10 mouse cellular contexts compared by ENCODE assay signal in genomic region chr5:28460556-28461350, GRCm38 (mm10). TPM values are rescaled to one million over a fixed set of nuclear protein-coding genes. Genes with fewer than 3 reads are reported as not detected.
DNase-seq lines count a peak whose midpoint lies in the region; ATAC-seq and TF ChIP-seq lines count a peak whose summit lies in the region.
"Had no signal": no experiment of that assay in that cellular context is flagged by ENCODE, and none has a peak within 500 bp of the region (broad histone marks: within the 10 kb centered on the region; RNA-seq: fewer than 3 reads in every experiment).

No protein-coding gene starts in this region.

- TF ChIP-seq CTCF in lung, adult 2 months (IDR thresholded peaks at IDR 0.05; ENCODE audit: insufficient read depth, low read length) = no peak

- H3K9me3 ChIP-seq in embryonic facial prominence, embryonic 13.5 days = no peaks in the 10 kb centered on the region
- H3K9me3 ChIP-seq in limb, embryonic 13.5 days = no peaks in the 10 kb centered on the region
- no peaks in the 10 kb centered on the region for H3K9me3 ChIP-seq in stomach, embryonic 15.5 days
- H3K9me3 ChIP-seq: liver, embryonic 12.5 days had no signal

- peak overlapping the region; percentile 72; the same call in 1 of the 2 replicates for H3K4me2 ChIP-seq in embryonic facial prominence, embryonic 13.5 days
- peak overlapping the region; percentile 34; the same call in 1 of the 2 replicates for H3K4me2 ChIP-seq in limb, embryonic 13.5 days (replicated peaks)
- peak overlapping the region; percentile 84 for H3K4me2 ChIP-seq in stomach, embryonic 15.5 days
- H3K4me2 ChIP-seq: liver, embryonic 12.5 days had no signal

- H3K27ac ChIP-seq in embryonic facial prominence, embryonic 13.5 days = no peak overlapping the region
- no peak overlapping the region for H3K27ac ChIP-seq in limb, embryonic 13.5 days
- no peak overlapping the region for H3K27ac ChIP-seq in stomach, embryonic 15.5 days
- H3K27ac ChIP-seq: liver, embryonic 12.5 days had no signal

- peak; percentile 28 for DNase-seq in lung, adult 2 months
- no peak for DNase-seq in lung, postnatal 10 days
- DNase-seq in thymus, adult 18-20 months = no peak
- DNase-seq: heart, adult 18-20 months had no signal

- ATAC-seq in embryonic facial prominence, embryonic 13.5 days (ENCODE audit: insufficient number of reproducible peaks, insufficient read depth, low FRiP score, low TSS enrichment, low read depth) = no peak
- no peak for ATAC-seq in limb, embryonic 13.5 days (ENCODE audit: low FRiP score, low read depth)
- ATAC-seq in stomach, embryonic 15.5 days (ENCODE audit: insufficient read depth, low FRiP score, low read depth) = no peak
- no peak for ATAC-seq in megakaryocyte progenitor cell, adult 5-6 weeks (replicated peaks; ENCODE audit: poor library complexity)
- ATAC-seq: liver, embryonic 12.5 days had no signal

- WGBS in lung, adult 2 months = 3% methylated on average over 17 of the region's 17 CpGs
- under 1% methylated on average over 17 of the region's 17 CpGs for WGBS in embryonic facial prominence, embryonic 13.5 days
- under 1% methylated on average over 17 of the region's 17 CpGs for WGBS in limb, embryonic 13.5 days
- whole genome bisulfite sequencing in stomach, embryonic 15.5 days = 3% methylated on average over 17 of the region's 17 CpGs

- no peaks in the 10 kb centered on the region for H3K36me3 ChIP-seq in embryonic facial prominence, embryonic 13.5 days
- H3K36me3 ChIP-seq in limb, embryonic 13.5 days = no peaks in the 10 kb centered on the region
- H3K36me3 ChIP-seq in stomach, embryonic 15.5 days = no peaks in the 10 kb centered on the region
- H3K36me3 ChIP-seq: G1E; liver, embryonic 12.5 days had no signal

- no peak overlapping the region for H3K9ac ChIP-seq in embryonic facial prominence, embryonic 13.5 days
- H3K9ac ChIP-seq in limb, embryonic 13.5 days = 0 out of 2 replicates have a peak overlapping the region, but pooled peaks have one; percentile 4
- H3K9ac ChIP-seq in stomach, embryonic 15.5 days = no peak overlapping the region
- H3K9ac ChIP-seq: liver, embryonic 12.5 days had no signal

- H3K4me1 ChIP-seq in lung, adult 2 months (ENCODE audit: control insufficient read depth, insufficient read depth, low read length) = peaks cover 2% of the 10 kb centered on the region; the same call in 1 of the 2 replicates
- peaks cover 52% of the 10 kb centered on the region for H3K4me1 ChIP-seq in embryonic facial prominence, embryonic 13.5 days
- H3K4me1 ChIP-seq in limb, embryonic 13.5 days = peaks cover 53% of the 10 kb centered on the region
- peaks cover 14% of the 10 kb centered on the region; the same call in 1 of the 2 replicates for H3K4me1 ChIP-seq in stomach, embryonic 15.5 days

- H3K27me3 ChIP-seq in embryonic facial prominence, embryonic 13.5 days = peaks cover 98% of the 10 kb centered on the region
- peaks cover 99% of the 10 kb centered on the region for H3K27me3 ChIP-seq in limb, embryonic 13.5 days
- peaks cover 90% of the 10 kb centered on the region for H3K27me3 ChIP-seq in stomach, embryonic 15.5 days (replicated peaks)

- no peak overlapping the region for H3K4me3 ChIP-seq in lung, adult 2 months (replicated peaks; ENCODE audit: extremely low read depth, low read depth, low read length)
- no peak overlapping the region for H3K4me3 ChIP-seq in embryonic facial prominence, embryonic 13.5 days
- no peak overlapping the region for H3K4me3 ChIP-seq in limb, embryonic 13.5 days
- peak overlapping the region; percentile 1; the same call in 1 of the 2 replicates for H3K4me3 ChIP-seq in stomach, embryonic 15.5 days (replicated peaks)
- H3K4me3 ChIP-seq: liver, embryonic 12.5 days had no signal

- no peak for TF ChIP-seq POLR2A in lung, adult 2 months (IDR thresholded peaks at IDR 0.05; ENCODE audit: borderline replicate concordance, extremely low read depth, low read depth, low read length)

RNA-seq across cellular contexts. Expression of gene Shh, which starts 6.3 kb away (rescaled TPM):
- 7.7 and 11.9 TPM in 2 replicates for polyA plus RNA-seq in lung, adult 2 months (2012; rRNA removed)
- 1.0 TPM in 2 replicates for polyA plus RNA-seq in embryonic facial prominence, embryonic 13.5 days (2015; fragmentation: Nextera tagmentation; extraction: Ambion mirVana)
- polyA plus RNA-seq in limb, embryonic 13.5 days (2015; fragmentation: Nextera tagmentation; extraction: Ambion mirVana) = not detected in 2 replicates
- 7.4 and 7.9 TPM in 2 replicates for polyA plus RNA-seq in stomach, embryonic 15.5 days (2015; fragmentation: Nextera tagmentation; extraction: Ambion mirVana)
- total RNA-seq in megakaryocyte progenitor cell, adult 5-6 weeks (2015) = not detected in 2 replicates
- total RNA-seq in megakaryocyte progenitor cell, adult 5-6 weeks (2017) = not detected in 2 replicates
- total RNA-seq: G1E; heart, adult 18-20 months had no signal
- polyA plus RNA-seq: G1E; liver, embryonic 12.5 days had no signal

Comparison
In these comparisons a context has a peak if more than half of its experiments do, and no peak if none do; other contexts are left out.
1. H3K4me2 ChIP-seq: peak in every context shown above with its lines; median percentile 84 in stomach, embryonic 15.5 days; 72 in embryonic facial prominence, embryonic 13.5 days; 34 in limb, embryonic 13.5 days.